Mouse (Mus musculus): ENCODE results near the gene Gm20388. TPM values are rescaled to one million over a fixed set of nuclear protein-coding genes. Genes with fewer than 3 reads are reported as not detected.

Gm20388 gene
- total RNA-seq, 1 experiment from 2014 or later, result 10.0 TPM

- ATAC-seq (replicated peaks; ENCODE audit: insufficient number of reproducible peaks, low FRiP score, low TSS enrichment, poor library complexity, severe bottlenecking), result no peak
Measured at GRCm38 (mm10) chr8:122600666-122601065, 2690.0 kb downstream of the Gm20388 start.

- no peak for ATAC-seq (replicated peaks; ENCODE audit: insufficient number of reproducible peaks, low FRiP score, low TSS enrichment, poor library complexity, severe bottlenecking)
Measured at GRCm38 (mm10) chr8:122604640-122605039, 2694.0 kb downstream of the Gm20388 start.

GRCm38 (mm10) chr8:122605367-122605766 is 2694.7 kb downstream of the Gm20388 start:
- peak; percentile 34; the same call in 1 of the 2 replicates for ATAC-seq (replicated peaks; ENCODE audit: insufficient number of reproducible peaks, low FRiP score, low TSS enrichment, poor library complexity, severe bottlenecking)

GRCm38 (mm10) chr8:122606810-122607209 is 2696.2 kb downstream of the Gm20388 start:
- ATAC-seq (replicated peaks; ENCODE audit: insufficient number of reproducible peaks, low FRiP score, low TSS enrichment, poor library complexity, severe bottlenecking), result no peak

- no peak for ATAC-seq (replicated peaks; ENCODE audit: insufficient number of reproducible peaks, low FRiP score, low TSS enrichment, poor library complexity, severe bottlenecking)
Measured at GRCm38 (mm10) chr8:122610209-122610608, 2699.6 kb downstream of the Gm20388 start.

- ATAC-seq (replicated peaks; ENCODE audit: insufficient number of reproducible peaks, low FRiP score, low TSS enrichment, poor library complexity, severe bottlenecking), result peak; percentile 5; the same call in 1 of the 2 replicates
Measured at GRCm38 (mm10) chr8:122610612-122611277, 2700.1 kb downstream of the Gm20388 start.

- ATAC-seq (replicated peaks; ENCODE audit: insufficient number of reproducible peaks, low FRiP score, low TSS enrichment, poor library complexity, severe bottlenecking), result peak; percentile 98
Measured at GRCm38 (mm10) chr8:122611295-122612133, 2700.9 kb downstream of the Gm20388 start, which contains the start of the genes Galns and Trappc2l. Gene Galns (minus strand): TSS chr8:122611463. Gene Trappc2l (plus strand): TSS chr8:122611640.

GRCm38 (mm10) chr8:122616181-122616905 is 2705.7 kb downstream of the Gm20388 start:
- no peak for ATAC-seq (replicated peaks; ENCODE audit: insufficient number of reproducible peaks, low FRiP score, low TSS enrichment, poor library complexity, severe bottlenecking)

GRCm38 (mm10) chr8:122617947-122618546 is 2707.4 kb downstream of the Gm20388 start:
- ATAC-seq (replicated peaks; ENCODE audit: insufficient number of reproducible peaks, low FRiP score, low TSS enrichment, poor library complexity, severe bottlenecking), result 0 out of 2 replicates have a peak, but pooled peaks have one; percentile 48

GRCm38 (mm10) chr8:122618660-122619378 is 2708.2 kb downstream of the Gm20388 start:
- ATAC-seq (replicated peaks; ENCODE audit: insufficient number of reproducible peaks, low FRiP score, low TSS enrichment, poor library complexity, severe bottlenecking), result no peak

- no peak for ATAC-seq (replicated peaks; ENCODE audit: insufficient number of reproducible peaks, low FRiP score, low TSS enrichment, poor library complexity, severe bottlenecking)
Measured at GRCm38 (mm10) chr8:122620446-122620845, 2709.8 kb downstream of the Gm20388 start.

GRCm38 (mm10) chr8:122622727-122623126 is 2712.1 kb downstream of the Gm20388 start, which contains the start of gene Pabpn1l:
Gene Pabpn1l (minus strand): TSS chr8:122622739.
- ATAC-seq (replicated peaks; ENCODE audit: insufficient number of reproducible peaks, low FRiP score, low TSS enrichment, poor library complexity, severe bottlenecking), result no peak

- ATAC-seq (replicated peaks; ENCODE audit: insufficient number of reproducible peaks, low FRiP score, low TSS enrichment, poor library complexity, severe bottlenecking), result no peak
Measured at GRCm38 (mm10) chr8:122623844-122624642, 2713.4 kb downstream of the Gm20388 start.

GRCm38 (mm10) chr8:122624653-122625052 is 2714.0 kb downstream of the Gm20388 start:
- no peak for ATAC-seq (replicated peaks; ENCODE audit: insufficient number of reproducible peaks, low FRiP score, low TSS enrichment, poor library complexity, severe bottlenecking)

GRCm38 (mm10) chr8:122625811-122626210 is 2715.2 kb downstream of the Gm20388 start:
- ATAC-seq (replicated peaks; ENCODE audit: insufficient number of reproducible peaks, low FRiP score, low TSS enrichment, poor library complexity, severe bottlenecking), result no peak

- ATAC-seq (replicated peaks; ENCODE audit: insufficient number of reproducible peaks, low FRiP score, low TSS enrichment, poor library complexity, severe bottlenecking), result no peak
Measured at GRCm38 (mm10) chr8:122626896-122627295, 2716.3 kb downstream of the Gm20388 start.

GRCm38 (mm10) chr8:122629388-122629787 is 2718.7 kb downstream of the Gm20388 start:
- no peak for ATAC-seq (replicated peaks; ENCODE audit: insufficient number of reproducible peaks, low FRiP score, low TSS enrichment, poor library complexity, severe bottlenecking)

Measured in monocyte, adult 5-6 weeks (primary cell).